Mouse (Mus musculus) ES-Bruce4 (cell line): Measurements from ENCODE around the gene Omg. TPM values are rescaled to one million over a fixed set of nuclear protein-coding genes. Genes with fewer than 3 reads are reported as not detected.

ENCODE experiments used
- H3K27ac ChIP-seq: 2 replicates; pipeline ENCODE4 v1.5.1; 2012; ENCODE audit warnings: low read length, inconsistent platforms; ENCODE audit not compliant: insufficient read depth
- H3K27me3 ChIP-seq: 2 replicates; pipeline ENCODE4 v1.6.1; 2012; ENCODE audit warnings: mild to moderate bottlenecking, low read length, inconsistent platforms; ENCODE audit not compliant: control insufficient read depth, poor library complexity, insufficient read depth, severe bottlenecking
- H3K36me3 ChIP-seq: 2 replicates; pipeline ENCODE4 v1.6.1; 2012; ENCODE audit warnings: inconsistent platforms, mild to moderate bottlenecking, low read length, moderate library complexity; ENCODE audit not compliant: control insufficient read depth, poor library complexity, insufficient read depth, severe bottlenecking
- H3K4me1 ChIP-seq: one replicate; pipeline ENCODE4 v1.8.1; 2011; ENCODE audit warnings: low read length; ENCODE audit not compliant: control insufficient read depth, insufficient read depth
- H3K4me3 ChIP-seq: 2 replicates; pipeline ENCODE4 v1.5.1; 2011; ENCODE audit warnings: low read depth, mild to moderate bottlenecking, low read length
- H3K9ac ChIP-seq: 2 replicates; pipeline ENCODE4 v1.6.1; 2012; ENCODE audit warnings: low read depth, mild to moderate bottlenecking, inconsistent platforms; ENCODE audit not compliant: poor library complexity, severe bottlenecking
- H3K9me3 ChIP-seq: replicated peaks from 2 replicates; pipeline ENCODE4 v1.6.1; 2012; ENCODE audit warnings: mild to moderate bottlenecking, low read length, inconsistent platforms; ENCODE audit not compliant: control insufficient read depth, poor library complexity, insufficient read depth, severe bottlenecking
- CTCF ChIP-seq: IDR thresholded peaks from one replicate; pipeline ENCODE4 v1.8.1; 2011; ENCODE audit warnings: low read depth, low read length
- EP300 ChIP-seq: IDR thresholded peaks from 2 replicates; pipeline ENCODE4 v1.6.1; 2011; ENCODE audit warnings: low read depth, low read length; ENCODE audit not compliant: insufficient read depth
- POLR2A ChIP-seq: IDR thresholded peaks from one replicate; pipeline ENCODE4 v1.8.1; 2011; ENCODE audit warnings: low read length; ENCODE audit not compliant: insufficient read depth
- polyA plus RNA-seq: library from polyadenylated mRNA; stranded (reverse); fragments of >200 nt; gene quantifications from 2 replicates; pipeline ENCODE4 v1.2.4, GENCODE M21; 2011; ENCODE audit warnings: low read depth; ENCODE audit not compliant: missing spikeins, insufficient read depth, insufficient read length

The Omg gene
- polyA plus RNA-seq, 1 experiment: not detected

DNA sequence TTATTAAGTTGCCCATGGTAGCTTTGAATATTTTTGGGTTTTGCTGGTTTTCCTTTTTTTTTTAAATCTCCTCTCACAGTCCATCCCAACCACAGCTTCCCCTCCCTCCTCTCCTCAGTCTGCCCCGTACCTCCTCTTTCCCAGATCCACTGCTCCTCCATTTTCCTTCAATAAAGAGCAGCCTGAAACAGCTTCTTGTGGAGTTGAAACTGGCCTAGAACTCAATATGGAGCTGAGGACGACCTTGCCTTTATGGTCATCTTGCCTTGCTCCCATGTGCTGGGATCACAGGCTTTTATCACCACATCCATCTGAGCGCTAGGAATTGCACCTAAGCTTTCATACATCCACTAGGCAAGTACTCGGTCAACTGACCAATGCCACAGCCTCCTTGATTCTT is 27.6 kb upstream of the Omg start:
- no peak overlapping the region for H3K4me3 ChIP-seq
- no peak overlapping the region for H3K27ac ChIP-seq
- H3K27me3 ChIP-seq: no peaks in the 10 kb centered on the region
- TF ChIP-seq EP300: no peak
- TF ChIP-seq CTCF: no peak
- no peak for TF ChIP-seq POLR2A
- no peaks in the 10 kb centered on the region for H3K36me3 ChIP-seq
- H3K9ac ChIP-seq: no peak overlapping the region
- H3K4me1 ChIP-seq: no peaks in the 10 kb centered on the region
- H3K9me3 ChIP-seq: no peaks in the 10 kb centered on the region

DNA sequence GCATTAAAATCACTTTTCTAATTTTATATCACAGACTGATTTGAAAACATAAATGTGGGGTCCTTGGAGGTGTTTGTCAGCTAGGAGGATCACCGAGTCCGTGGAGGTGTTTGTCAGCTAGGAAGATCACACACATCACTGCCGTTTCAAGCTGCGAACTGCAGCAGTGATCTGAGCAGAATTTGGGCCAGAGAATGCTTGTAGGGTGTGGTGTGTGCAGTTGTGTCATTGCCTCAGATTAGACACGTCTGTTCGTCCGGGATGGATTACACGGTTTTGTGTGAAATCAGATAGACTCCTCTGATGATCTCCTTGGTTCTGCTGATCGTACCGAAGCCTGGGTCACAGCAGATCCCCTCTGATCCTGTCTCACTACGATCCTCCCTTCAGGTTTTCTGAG is 26.9 kb upstream of the Omg start:
- Histone ChIP-seq H3K4me3 (no peak overlapping the region), H3K27ac (no peak overlapping the region), H3K36me3 (no peaks in the 10 kb centered on the region), H3K9me3 (no peaks in the 10 kb centered on the region), H3K9ac (no peak overlapping the region), H3K4me1 (no peaks in the 10 kb centered on the region), H3K27me3 (no peaks in the 10 kb centered on the region)
- TF ChIP-seq CTCF: no peak
- no peak for TF ChIP-seq POLR2A

- H3K4me3 ChIP-seq: no peak within 1 kb of the TSS
- no peak within 1 kb of the TSS for H3K27ac ChIP-seq
- H3K27me3 ChIP-seq: no peaks in the 10 kb centered on the region
- H3K4me1 ChIP-seq: no peaks in the 10 kb centered on the region
- no peak within 1 kb of the TSS for H3K9ac ChIP-seq
- no peaks in the 10 kb centered on the region for H3K36me3 ChIP-seq
- no peaks in the 10 kb centered on the region for H3K9me3 ChIP-seq
- no peak for TF ChIP-seq CTCF
- no peak for TF ChIP-seq EP300
- no peak for TF ChIP-seq POLR2A
Observed at GRCm38 (mm10) chr11:79530333-79530761, 26.5 kb upstream of the Omg start, which contains the start of the genes Evi2 and Evi2a. Evi2 (minus strand) TSS chr11:79530589. Evi2a (minus strand) TSS chr11:79530609.

DNA sequence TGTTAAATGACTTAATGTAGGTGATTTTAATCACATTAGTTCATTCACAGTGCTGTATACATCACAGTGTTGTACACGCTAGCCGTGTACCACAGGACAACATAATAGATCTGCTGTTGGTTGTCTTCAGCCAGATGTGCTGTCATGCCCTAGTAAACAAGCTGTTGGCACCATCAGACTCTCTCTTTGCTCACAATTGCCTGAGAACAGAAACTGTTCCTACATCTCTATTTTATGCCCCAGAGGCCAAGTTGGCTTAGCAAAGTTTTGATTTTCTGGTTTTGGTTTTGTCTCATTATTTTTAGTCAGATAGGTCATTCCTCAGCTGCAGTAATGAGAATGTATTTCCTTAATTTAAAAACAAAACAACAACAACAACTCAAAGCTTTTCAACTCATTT is 25.9 kb upstream of the Omg start:
- Histone ChIP-seq H3K4me3 (no peak overlapping the region), H3K36me3 (no peaks in the 10 kb centered on the region), H3K4me1 (no peaks in the 10 kb centered on the region), H3K27ac (no peak overlapping the region), H3K27me3 (no peaks in the 10 kb centered on the region), H3K9me3 (no peaks in the 10 kb centered on the region), H3K9ac (no peak overlapping the region)
- no peak for TF ChIP-seq POLR2A
- no peak for TF ChIP-seq CTCF
- no peak for TF ChIP-seq EP300

GRCm38 (mm10) chr11:79529226-79529625 is 25.3 kb upstream of the Omg start:
- Histone ChIP-seq H3K27me3 (no peaks in the 10 kb centered on the region), H3K36me3 (no peaks in the 10 kb centered on the region), H3K9ac (no peak overlapping the region), H3K9me3 (no peaks in the 10 kb centered on the region), H3K27ac (no peak overlapping the region), H3K4me1 (no peaks in the 10 kb centered on the region), H3K4me3 (no peak overlapping the region)
- no peak for TF ChIP-seq EP300

DNA sequence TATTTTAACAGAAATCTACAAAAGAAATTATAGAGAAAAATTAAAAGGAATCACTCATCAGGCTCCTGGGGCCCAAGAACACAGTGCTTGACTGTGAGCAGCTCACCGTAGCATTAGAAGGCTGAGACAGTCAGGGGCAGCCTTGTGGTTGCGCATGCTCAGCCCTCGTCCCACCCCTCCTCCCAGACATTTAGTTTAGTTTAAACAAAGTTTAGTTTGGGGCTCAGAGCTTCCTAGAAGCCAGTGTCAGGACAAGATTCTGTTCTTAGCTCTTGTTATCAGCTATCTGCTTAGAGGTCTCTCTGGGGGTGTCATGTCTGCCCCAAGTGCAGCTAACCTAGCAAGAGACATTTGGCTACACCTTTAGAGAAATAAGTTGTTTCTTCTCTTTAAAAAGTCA is 24.7 kb upstream of the Omg start:
- Histone ChIP-seq H3K9ac (no peak overlapping the region), H3K27ac (no peak overlapping the region), H3K4me1 (no peaks in the 10 kb centered on the region), H3K4me3 (no peak overlapping the region), H3K9me3 (no peaks in the 10 kb centered on the region), H3K27me3 (no peaks in the 10 kb centered on the region), H3K36me3 (no peaks in the 10 kb centered on the region)
- TF ChIP-seq POLR2A (no peak), CTCF (no peak), EP300 (no peak)
